Mouse (Mus musculus) left cerebral cortex, postnatal 4 days (tissue): ENCODE results near the gene Olfr1150-ps1. TPM values are rescaled to one million over a fixed set of nuclear protein-coding genes. Genes with fewer than 3 reads are reported as not detected.

Experiments used
- DNase-seq: peaks from one replicate; pipeline ENCODE4 v3.0.0-alpha.2; 2022
- intact Hi-C: fragments of 180-260 bp; cut with DNase I; formaldehyde crosslinking; loops from one replicate; pipeline ENCODE4 v1.15.1; 2025
- total RNA-seq, 2 experiments: library from RNA; stranded (reverse); gene quantifications; 2 replicates each; pipeline ENCODE4 v1.2.3; 2021

The Olfr1150-ps1 gene
- not detected for total RNA-seq

GRCm38 (mm10) chr2:87843693-87844092 lies at the start of gene Olfr1150-ps1:
Gene Olfr1150-ps1, plus strand, starts transcription at chr2:87843993.
- intact Hi-C loops = no loop called here
- no peak for DNase-seq

GRCm38 (mm10) chr2:87800292-87800691 lies 43.5 kb upstream of the Olfr1150-ps1 start, which contains the start of gene Olfr1143:
Gene Olfr1143, plus strand, starts transcription at chr2:87800592.
- intact Hi-C loops = no loop called here
- DNase-seq = no peak

GRCm38 (mm10) chr2:87809522-87809921 lies 34.3 kb upstream of the Olfr1150-ps1 start, which contains the start of gene Olfr1145:
Gene Olfr1145, plus strand, starts transcription at chr2:87809822.
- no peak for DNase-seq
- intact Hi-C loops = no loop called here

DNA sequence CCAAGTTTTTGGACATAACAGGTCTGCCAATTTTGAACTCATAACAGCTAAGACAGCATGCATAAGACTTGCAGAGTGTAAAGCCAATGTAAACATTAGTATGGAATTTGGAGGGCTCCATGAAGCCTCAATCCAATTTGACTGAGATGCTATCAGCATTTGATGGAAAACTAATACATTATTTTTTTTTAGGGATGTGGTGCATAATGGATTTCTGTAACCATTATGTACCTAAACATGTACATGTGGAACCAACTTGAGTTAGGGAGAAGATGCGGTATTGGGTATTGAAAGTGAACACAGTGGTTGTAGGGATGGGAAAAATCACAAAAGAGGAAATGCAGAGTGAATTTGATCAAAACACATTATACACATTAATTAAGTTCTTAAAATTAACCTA lies 13.6 kb upstream of the Olfr1150-ps1 start, which contains the start of gene Olfr1148:
Gene Olfr1148 (plus strand): TSS at position 301 of the 400 bp plus-strand sequence.
- no peak for DNase-seq
- intact Hi-C loops = no loop called here

DNA sequence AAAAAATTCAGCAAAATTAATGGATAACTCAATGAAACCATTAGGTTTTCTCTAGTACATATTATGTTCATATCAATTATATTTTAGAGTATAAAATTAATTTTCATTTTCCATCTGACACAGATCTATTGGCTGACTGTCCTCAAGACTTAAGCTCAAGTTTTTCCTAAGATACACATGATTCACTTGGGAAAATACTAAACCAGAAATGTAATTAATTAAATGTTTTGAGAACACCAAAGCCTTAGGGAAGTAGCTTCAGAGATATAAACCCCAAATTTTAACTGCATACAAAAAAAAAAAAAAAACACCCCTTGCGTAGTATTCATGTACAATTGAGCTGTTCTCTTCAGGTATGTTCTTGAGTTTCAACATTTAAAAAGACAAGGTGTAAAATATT lies 11.8 kb downstream of the Olfr1150-ps1 start, which contains the start of gene Olfr1151:
Gene Olfr1151 (plus strand): TSS at position 301 of the 400 bp plus-strand sequence.
- intact Hi-C loops = no loop called here
- DNase-seq = no peak

- intact Hi-C loops = no loop called here
- no peak for DNase-seq
These were observed 22.4 kb downstream of the Olfr1150-ps1 start, which contains the start of gene Olfr1152 for GRCm38 (mm10) chr2:87866192-87866591. Gene Olfr1152, plus strand, starts transcription at chr2:87866492.

GRCm38 (mm10) chr2:87894662-87895061 lies 50.9 kb downstream of the Olfr1150-ps1 start, which contains the start of gene Olfr1153:
Gene Olfr1153, plus strand, starts transcription at chr2:87894962.
- DNase-seq = no peak
- intact Hi-C loops = no loop called here

Other genes with a start within 250 kb of the Olfr1150-ps1 start
- gene Olfr1130, start 237.8 kb upstream of the Olfr1150-ps1 start, total RNA-seq = not detected
- not detected for gene Olfr1131, start 216.9 kb upstream of the Olfr1150-ps1 start, total RNA-seq
- gene Olfr1132, start 206.5 kb upstream of the Olfr1150-ps1 start, total RNA-seq = not detected
- gene Olfr1133, start 196.6 kb upstream of the Olfr1150-ps1 start, total RNA-seq = not detected
- gene Olfr1134, start 185.5 kb upstream of the Olfr1150-ps1 start, total RNA-seq = not detected
- gene Olfr1135, start 170.3 kb upstream of the Olfr1150-ps1 start, total RNA-seq = not detected
- not detected for gene Olfr1136, start 150.0 kb upstream of the Olfr1150-ps1 start, total RNA-seq
- not detected for gene Olfr1137, start 130.8 kb upstream of the Olfr1150-ps1 start, total RNA-seq
- not detected for gene Olfr1138, start 104.0 kb upstream of the Olfr1150-ps1 start, total RNA-seq
- gene Olfr1140, start 100.2 kb upstream of the Olfr1150-ps1 start, total RNA-seq = not detected
- not detected for gene Olfr1141, start 90.0 kb upstream of the Olfr1150-ps1 start, total RNA-seq
- gene Olfr152, start 64.5 kb upstream of the Olfr1150-ps1 start, total RNA-seq = not detected
- not detected for gene Olfr1143, start 43.4 kb upstream of the Olfr1150-ps1 start, total RNA-seq
- not detected for gene Olfr1145, start 34.2 kb upstream of the Olfr1150-ps1 start, total RNA-seq
- gene Olfr1148, start 13.5 kb upstream of the Olfr1150-ps1 start, total RNA-seq = not detected
- not detected for gene Olfr1151, start 11.9 kb downstream of the Olfr1150-ps1 start, total RNA-seq
- not detected for gene Olfr1152, start 22.5 kb downstream of the Olfr1150-ps1 start, total RNA-seq
- not detected for gene Olfr1153, start 51.0 kb downstream of the Olfr1150-ps1 start, total RNA-seq
- gene Olfr1154, start 61.2 kb downstream of the Olfr1150-ps1 start, total RNA-seq = not detected
- not detected for gene Olfr1155, start 101.1 kb downstream of the Olfr1150-ps1 start, total RNA-seq
- gene Olfr1156, start 109.1 kb downstream of the Olfr1150-ps1 start, total RNA-seq = under 1 TPM in 1 of 2 experiments, not detected in 1; 0.14 TPM
- not detected for gene Olfr1157, start 124.3 kb downstream of the Olfr1150-ps1 start, total RNA-seq
- not detected for gene Olfr74, start 130.7 kb downstream of the Olfr1150-ps1 start, total RNA-seq
- not detected for gene Olfr1158, start 146.1 kb downstream of the Olfr1150-ps1 start, total RNA-seq
- not detected for gene Olfr1160, start 164.3 kb downstream of the Olfr1150-ps1 start, total RNA-seq
- gene Olfr1161, start 178.8 kb downstream of the Olfr1150-ps1 start, total RNA-seq = not detected
- not detected for gene Olfr73, start 193.7 kb downstream of the Olfr1150-ps1 start, total RNA-seq
- gene Olfr1162, start 207.1 kb downstream of the Olfr1150-ps1 start, total RNA-seq = not detected
- not detected for gene Olfr1163, start 227.8 kb downstream of the Olfr1150-ps1 start, total RNA-seq
- gene Olfr1164, start 250.0 kb downstream of the Olfr1150-ps1 start, total RNA-seq = not detected